Mouse (Mus musculus) embryo, embryonic 10 days (tissue): Measurements from ENCODE around the gene Rtp4.
A peak's percentile ranks its signal among the peaks of the same experiment; 100 is the strongest.

Experiments
- DNase-seq: peaks from one replicate; pipeline ENCODE4 v3.0.0-alpha.2; 2015; ENCODE audit warnings: low spot score

The Rtp4 gene

GRCm38 (mm10) chr16:23591119-23592105 is 71.3 kb downstream of the Rtp4 start:
- DNase-seq: no peak

- DNase-seq: no peak
These were observed 72.4 kb downstream of the Rtp4 start for GRCm38 (mm10) chr16:23592501-23592900.

GRCm38 (mm10) chr16:23596696-23597095 is 76.6 kb downstream of the Rtp4 start:
- no peak for DNase-seq

GRCm38 (mm10) chr16:23597968-23598367 is 77.9 kb downstream of the Rtp4 start:
- DNase-seq: no peak

GRCm38 (mm10) chr16:23606220-23606619 is 86.1 kb downstream of the Rtp4 start:
- DNase-seq: no peak

GRCm38 (mm10) chr16:23606651-23607050 is 86.6 kb downstream of the Rtp4 start:
- DNase-seq: no peak

GRCm38 (mm10) chr16:23607911-23608410 is 87.9 kb downstream of the Rtp4 start:
- no peak for DNase-seq

- peak; percentile 9 for DNase-seq
These were observed 89.7 kb downstream of the Rtp4 start for GRCm38 (mm10) chr16:23609748-23610185.

GRCm38 (mm10) chr16:23624205-23624604 is 104.1 kb downstream of the Rtp4 start:
- DNase-seq: no peak

GRCm38 (mm10) chr16:23631531-23631930 is 111.4 kb downstream of the Rtp4 start:
- no peak for DNase-seq

GRCm38 (mm10) chr16:23632681-23633080 is 112.6 kb downstream of the Rtp4 start:
- DNase-seq: no peak

GRCm38 (mm10) chr16:23653028-23653427 is 132.9 kb downstream of the Rtp4 start:
- no peak for DNase-seq

- no peak for DNase-seq
These were observed 133.4 kb downstream of the Rtp4 start for GRCm38 (mm10) chr16:23653479-23653878.

- DNase-seq: no peak
These were observed 139.8 kb downstream of the Rtp4 start for GRCm38 (mm10) chr16:23659597-23660531.
